ENCODE assay signal across 22 mouse cellular contexts in the genomic region with DNA sequence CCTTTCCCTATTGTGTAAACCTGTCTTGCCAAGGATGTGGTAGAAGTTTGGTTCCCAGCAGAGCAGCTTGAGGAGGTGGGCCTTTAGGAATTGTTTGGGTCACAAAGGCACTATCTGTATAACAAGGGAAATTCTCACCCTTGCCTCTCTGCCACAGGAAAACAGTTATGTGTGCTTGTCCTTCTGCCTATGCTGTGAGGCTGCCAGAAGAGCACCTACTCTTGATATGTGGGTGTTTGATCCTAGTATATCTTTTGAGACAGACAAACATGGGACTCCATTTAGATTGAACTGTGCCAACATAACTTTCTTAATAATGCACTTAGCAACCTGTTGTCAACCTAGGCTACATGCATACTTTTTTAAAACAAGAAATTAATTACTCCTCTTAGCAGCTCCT.
"Had no signal": no experiment of that assay in that cellular context is flagged by ENCODE, and none has a peak within 500 bp of the region (broad histone marks: within the 10 kb centered on the region; RNA-seq: fewer than 3 reads in every experiment).

No protein-coding gene starts in this region.

- H3K27me3 ChIP-seq: kidney, embryonic 15.5 days; limb, embryonic 13.5 days; liver, embryonic 12.5 days; liver, embryonic 15.5 days; lung, embryonic 15.5 days; megakaryocyte, embryonic 14.5 days; midbrain, embryonic 13.5 days; neural tube, embryonic 13.5 days had no signal

- H3K4me1 ChIP-seq: kidney, embryonic 15.5 days; limb, embryonic 10.5 days; limb, embryonic 13.5 days; liver, embryonic 12.5 days; liver, embryonic 15.5 days; lung, embryonic 15.5 days; megakaryocyte, embryonic 14.5 days; midbrain, embryonic 10.5 days; midbrain, embryonic 13.5 days; neural tube, embryonic 13.5 days had no signal

- H3K9me3 ChIP-seq: kidney, embryonic 15.5 days; limb, embryonic 10.5 days; limb, embryonic 13.5 days; liver, embryonic 12.5 days; liver, embryonic 15.5 days; lung, embryonic 15.5 days; megakaryocyte, embryonic 14.5 days; midbrain, embryonic 10.5 days; midbrain, embryonic 13.5 days; neural tube, embryonic 13.5 days had no signal

- H3K9ac ChIP-seq: kidney, embryonic 15.5 days; limb, embryonic 13.5 days; liver, embryonic 12.5 days; liver, embryonic 15.5 days; lung, embryonic 15.5 days; midbrain, embryonic 13.5 days; neural tube, embryonic 13.5 days had no signal

- H3K4me2 ChIP-seq: kidney, embryonic 15.5 days; limb, embryonic 13.5 days; liver, embryonic 12.5 days; liver, embryonic 15.5 days; lung, embryonic 15.5 days; midbrain, embryonic 13.5 days; neural tube, embryonic 13.5 days had no signal

- ATAC-seq: liver, embryonic 12.5 days; midbrain, embryonic 13.5 days; midbrain, embryonic 16.5 days had no signal

- H3K36me3 ChIP-seq: kidney, embryonic 15.5 days; limb, embryonic 10.5 days; limb, embryonic 13.5 days; liver, embryonic 12.5 days; liver, embryonic 15.5 days; lung, embryonic 15.5 days; midbrain, embryonic 10.5 days; midbrain, embryonic 13.5 days; neural tube, embryonic 13.5 days had no signal

- H3K27ac ChIP-seq: kidney, embryonic 15.5 days; limb, embryonic 10.5 days; limb, embryonic 13.5 days; liver, embryonic 12.5 days; liver, embryonic 15.5 days; lung, embryonic 15.5 days; midbrain, embryonic 10.5 days; midbrain, embryonic 13.5 days; neural tube, embryonic 13.5 days; stomach, postnatal 0 days had no signal

- H3K4me3 ChIP-seq: kidney, embryonic 15.5 days; limb, embryonic 10.5 days; limb, embryonic 13.5 days; liver, embryonic 12.5 days; liver, embryonic 15.5 days; lung, embryonic 15.5 days; megakaryocyte, embryonic 14.5 days; midbrain, embryonic 10.5 days; midbrain, embryonic 13.5 days; myocyte; neural tube, embryonic 13.5 days had no signal

- DNase-seq: kidney, adult 11 months; kidney, adult 8-10 months; kidney, postnatal 10 days; kidney, postnatal 36 days; liver; lung, adult 18-20 months; lung, postnatal 10 days; lung, postnatal 36 days; thymus, postnatal 25 days had no signal
